Mouse (Mus musculus): ENCODE data around the gene Gm10518. TPM values are rescaled to one million over a fixed set of nuclear protein-coding genes. Genes with fewer than 3 reads are reported as not detected.

The Gm10518 gene
- polyA plus RNA-seq, 1 experiment from 2014 or later: 0.41 TPM

DNA sequence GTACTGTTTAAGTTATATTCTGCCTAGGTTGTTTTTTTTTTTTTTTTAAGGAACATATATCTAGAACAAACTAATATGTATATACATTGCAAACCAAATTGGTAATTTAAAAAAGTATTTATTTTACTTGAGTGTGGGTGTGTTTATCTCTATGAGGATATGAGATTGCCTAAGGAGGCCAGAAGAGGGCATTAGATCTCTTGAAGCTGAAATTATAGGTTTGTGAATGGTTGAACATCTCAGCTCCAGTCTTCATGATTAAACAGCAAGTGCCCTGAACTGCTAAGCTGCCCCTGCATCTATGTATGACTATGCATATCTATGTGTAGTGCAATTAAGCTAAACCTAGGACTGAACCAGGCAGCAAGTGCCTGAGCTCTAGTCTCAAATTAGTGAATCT, 4.4 kb upstream of the Gm10518 start:
- Histone ChIP-seq H3K4me2 (replicated peaks; ENCODE audit: low read depth, low read length) (no peak overlapping the region), H3K27me3 (ENCODE audit: control insufficient read depth, insufficient read depth, low read length) (no peaks in the 10 kb centered on the region), H3K9me3 (ENCODE audit: control insufficient read depth, low read depth, low read length) (no peaks in the 10 kb centered on the region), H3K27ac (ENCODE audit: low read length) (no peak overlapping the region), H3K9ac (replicated peaks; ENCODE audit: low read depth, low read length) (no peak overlapping the region), H3K4me3 (ENCODE audit: low read depth, low read length) (no peak overlapping the region), H3K4me1 (ENCODE audit: control insufficient read depth, insufficient read depth, low read length) (peaks cover 9% of the 10 kb centered on the region; the same call in 1 of the 2 replicates), H3K36me3 (ENCODE audit: control insufficient read depth, insufficient read depth, low read length) (peaks cover 47% of the 10 kb centered on the region)
- ATAC-seq (ENCODE audit: insufficient number of reproducible peaks, insufficient read depth, low FRiP score, low read depth): no peak

DNA sequence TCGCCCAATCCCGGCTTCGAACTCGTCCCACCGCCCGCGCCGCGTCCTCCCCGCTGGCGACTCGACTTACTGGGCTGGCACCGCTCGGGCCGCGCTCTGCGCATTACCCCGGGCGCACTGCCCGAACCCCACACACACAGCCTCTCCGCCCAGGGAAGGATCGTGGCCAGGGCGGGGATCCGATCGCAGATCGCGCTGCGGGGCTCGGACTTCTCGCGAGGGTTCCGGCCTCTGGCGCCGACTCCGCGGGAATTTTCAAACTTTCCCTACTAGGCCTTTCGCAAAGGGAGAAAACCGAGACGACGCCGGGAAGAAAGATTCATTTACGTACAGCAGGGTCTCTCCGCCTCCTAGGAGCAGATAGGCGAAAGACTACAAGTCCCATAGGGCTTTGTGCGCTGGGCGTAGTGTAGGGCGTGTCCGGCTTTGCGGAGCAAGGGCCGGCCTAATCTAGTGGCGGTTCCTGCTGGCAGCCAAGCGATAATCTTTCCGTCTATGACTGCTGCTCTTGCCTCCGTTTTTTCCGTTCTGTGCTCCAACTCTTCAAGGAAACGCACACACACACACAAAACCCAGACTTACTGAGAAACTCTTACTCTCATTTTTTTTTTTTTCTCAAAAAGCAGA, 450 bp downstream of the Gm10518 start, which contains the start of gene Ahctf1:
Gene Ahctf1, minus strand, starts transcription at position 168 of the 627 bp plus-strand sequence.
- H3K36me3 ChIP-seq (ENCODE audit: control insufficient read depth, insufficient read depth, low read length): 0 out of 2 replicates have a peak, but pooled peaks cover 7% of the 10 kb centered on the region
- H3K4me3 ChIP-seq (ENCODE audit: low read depth, low read length): peak within 1 kb of the TSS; percentile 95
- no peaks in the 10 kb centered on the region for H3K27me3 ChIP-seq (ENCODE audit: control insufficient read depth, insufficient read depth, low read length)
- H3K27ac ChIP-seq (ENCODE audit: low read length): peak within 1 kb of the TSS; percentile 99
- no peaks in the 10 kb centered on the region for H3K9me3 ChIP-seq (ENCODE audit: control insufficient read depth, low read depth, low read length)
- under 1% methylated on average over 56 of the region's 56 CpGs for WGBS
- H3K4me1 ChIP-seq (ENCODE audit: control insufficient read depth, insufficient read depth, low read length): peaks cover 12% of the 10 kb centered on the region; the same call in 1 of the 2 replicates
- peak within 1 kb of the TSS; percentile 70 for H3K4me2 ChIP-seq (replicated peaks; ENCODE audit: low read depth, low read length)
- ATAC-seq (ENCODE audit: insufficient number of reproducible peaks, insufficient read depth, low FRiP score, low read depth): peak; percentile 98
- peak within 1 kb of the TSS; percentile 98 for H3K9ac ChIP-seq (replicated peaks; ENCODE audit: low read depth, low read length)

DNA sequence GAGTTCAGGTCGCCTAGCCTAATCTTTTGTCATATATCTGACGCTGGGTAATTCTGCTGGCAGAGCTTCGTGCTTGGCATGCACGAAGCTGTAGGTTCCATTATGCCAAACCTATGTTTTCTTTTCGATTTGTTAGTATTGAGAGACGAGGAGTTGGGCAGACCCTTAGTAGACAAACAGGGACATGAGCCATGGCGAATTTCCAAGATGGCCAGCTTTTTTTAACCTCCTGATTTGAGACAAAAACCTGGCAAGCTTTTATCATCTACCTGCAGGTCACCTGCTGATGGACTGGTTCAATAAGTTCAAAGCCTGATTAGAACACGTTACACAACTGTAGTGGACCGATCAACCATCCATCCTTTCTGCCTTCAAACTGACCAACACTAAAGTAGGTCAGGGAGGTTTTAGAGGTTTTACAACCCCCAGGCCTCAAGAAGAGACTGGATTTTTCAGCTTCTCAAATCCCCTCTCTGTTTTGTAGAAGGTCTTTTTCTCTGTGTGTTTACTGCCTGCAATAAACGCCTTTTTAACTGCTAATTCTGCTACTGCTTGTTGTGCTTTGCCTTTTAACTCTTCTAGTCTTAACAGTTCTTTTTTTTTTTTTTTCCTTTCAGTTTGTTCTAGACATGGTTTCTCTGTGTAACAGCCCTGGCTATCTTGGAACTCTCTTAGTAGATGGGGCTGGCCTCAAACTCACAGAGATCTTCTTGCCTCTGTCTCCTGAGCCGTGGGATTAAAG, 1.1 kb downstream of the Gm10518 start:
- Histone ChIP-seq H3K36me3 (ENCODE audit: control insufficient read depth, insufficient read depth, low read length) (0 out of 2 replicates have a peak, but pooled peaks cover 2% of the 10 kb centered on the region), H3K4me3 (ENCODE audit: low read depth, low read length) (peak overlapping the region; percentile 95), H3K9me3 (ENCODE audit: control insufficient read depth, low read depth, low read length) (no peaks in the 10 kb centered on the region), H3K27ac (ENCODE audit: low read length) (peak overlapping the region; percentile 99; the same call in 1 of the 2 replicates), H3K9ac (replicated peaks; ENCODE audit: low read depth, low read length) (no peak overlapping the region), H3K4me1 (ENCODE audit: control insufficient read depth, insufficient read depth, low read length) (peaks cover 12% of the 10 kb centered on the region; the same call in 1 of the 2 replicates), H3K4me2 (replicated peaks; ENCODE audit: low read depth, low read length) (peak overlapping the region; percentile 42), H3K27me3 (ENCODE audit: control insufficient read depth, insufficient read depth, low read length) (no peaks in the 10 kb centered on the region)
- ATAC-seq (ENCODE audit: insufficient number of reproducible peaks, insufficient read depth, low FRiP score, low read depth): no peak
- 38% methylated on average over 11 of the region's 11 CpGs for WGBS

DNA sequence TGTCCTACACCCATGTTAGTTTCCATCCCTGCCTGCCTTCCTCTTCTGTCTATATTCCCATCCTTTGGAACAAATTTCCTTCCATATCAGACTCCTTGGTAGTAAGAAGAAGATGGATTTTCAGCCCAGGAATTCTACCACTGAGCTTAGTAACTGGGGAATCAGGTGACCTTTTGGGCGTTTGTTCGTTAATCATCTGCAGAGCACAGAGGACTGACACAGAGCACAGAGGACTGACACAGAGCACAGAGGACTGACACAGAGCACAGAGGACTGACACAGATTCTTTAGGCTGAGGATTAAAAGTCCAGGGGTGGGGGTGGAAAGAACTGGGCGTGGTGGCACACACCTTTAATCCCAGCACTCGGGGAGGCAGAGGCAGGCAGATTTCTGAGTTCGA, 2.6 kb downstream of the Gm10518 start:
- Histone ChIP-seq H3K4me1 (ENCODE audit: control insufficient read depth, insufficient read depth, low read length) (peaks cover 12% of the 10 kb centered on the region; the same call in 1 of the 2 replicates), H3K27ac (ENCODE audit: low read length) (no peak overlapping the region), H3K4me2 (replicated peaks; ENCODE audit: low read depth, low read length) (no peak overlapping the region), H3K27me3 (ENCODE audit: control insufficient read depth, insufficient read depth, low read length) (no peaks in the 10 kb centered on the region), H3K9ac (replicated peaks; ENCODE audit: low read depth, low read length) (no peak overlapping the region), H3K36me3 (ENCODE audit: control insufficient read depth, insufficient read depth, low read length) (no peaks in the 10 kb centered on the region), H3K4me3 (ENCODE audit: low read depth, low read length) (no peak overlapping the region), H3K9me3 (ENCODE audit: control insufficient read depth, low read depth, low read length) (no peaks in the 10 kb centered on the region)
- WGBS: 78% methylated on average over 5 of the region's 5 CpGs
- no peak for ATAC-seq (ENCODE audit: insufficient number of reproducible peaks, insufficient read depth, low FRiP score, low read depth)

DNA sequence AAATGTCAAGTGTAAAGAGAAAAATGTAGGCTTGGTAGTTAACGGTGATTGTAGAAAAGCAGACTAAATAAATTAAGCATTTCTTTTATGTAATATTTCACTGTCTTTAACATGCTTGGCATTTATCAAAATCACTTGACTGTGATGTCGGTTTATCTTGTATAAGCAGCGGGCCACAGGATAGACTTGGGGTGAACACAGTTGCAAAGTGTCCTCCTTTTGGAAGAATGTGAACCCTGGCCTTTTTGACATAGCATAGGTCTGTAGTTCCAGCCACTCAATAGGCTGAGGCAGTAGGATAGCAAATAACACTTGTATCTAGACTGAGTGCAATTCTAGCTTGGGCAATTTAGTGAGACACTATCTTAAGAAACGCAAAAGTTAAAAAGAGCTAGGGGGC, 4.3 kb downstream of the Gm10518 start:
- Histone ChIP-seq H3K9ac (replicated peaks; ENCODE audit: low read depth, low read length) (no peak overlapping the region), H3K36me3 (ENCODE audit: control insufficient read depth, insufficient read depth, low read length) (no peaks in the 10 kb centered on the region), H3K9me3 (ENCODE audit: control insufficient read depth, low read depth, low read length) (no peaks in the 10 kb centered on the region), H3K4me1 (ENCODE audit: control insufficient read depth, insufficient read depth, low read length) (0 out of 2 replicates have a peak, but pooled peaks cover 3% of the 10 kb centered on the region), H3K27ac (ENCODE audit: low read length) (no peak overlapping the region), H3K4me2 (replicated peaks; ENCODE audit: low read depth, low read length) (no peak overlapping the region), H3K4me3 (ENCODE audit: low read depth, low read length) (no peak overlapping the region), H3K27me3 (ENCODE audit: control insufficient read depth, insufficient read depth, low read length) (no peaks in the 10 kb centered on the region)
- ATAC-seq (ENCODE audit: insufficient number of reproducible peaks, insufficient read depth, low FRiP score, low read depth): no peak
- WGBS: 65% methylated on average over 4 of the region's 4 CpGs

DNA sequence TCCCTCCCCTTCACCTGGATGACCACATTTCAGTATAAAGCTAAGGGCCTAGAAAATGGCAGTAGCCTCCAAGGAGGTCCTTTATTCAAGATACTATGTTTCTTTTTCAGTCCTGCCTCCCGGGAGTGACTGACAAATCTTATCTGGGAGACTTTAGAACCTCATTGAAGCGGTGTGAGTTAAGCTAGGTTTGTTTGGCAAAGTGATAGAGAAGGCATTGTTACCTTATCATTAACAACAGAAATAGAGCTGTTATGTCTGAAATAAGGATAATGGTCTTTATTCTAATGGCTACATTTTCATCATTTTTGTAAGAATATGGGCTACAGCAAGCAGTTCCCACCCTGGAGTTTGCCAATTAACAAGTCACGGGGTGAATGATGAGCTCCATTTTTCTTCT, 5.1 kb downstream of the Gm10518 start:
- H3K9ac ChIP-seq (replicated peaks; ENCODE audit: low read depth, low read length): no peak overlapping the region
- 52% methylated on average over 3 of the region's 3 CpGs for WGBS
- no peaks in the 10 kb centered on the region for H3K9me3 ChIP-seq (ENCODE audit: control insufficient read depth, low read depth, low read length)
- no peak overlapping the region for H3K4me3 ChIP-seq (ENCODE audit: low read depth, low read length)
- no peak overlapping the region for H3K27ac ChIP-seq (ENCODE audit: low read length)
- H3K36me3 ChIP-seq (ENCODE audit: control insufficient read depth, insufficient read depth, low read length): no peaks in the 10 kb centered on the region
- H3K4me1 ChIP-seq (ENCODE audit: control insufficient read depth, insufficient read depth, low read length): 0 out of 2 replicates have a peak, but pooled peaks cover 3% of the 10 kb centered on the region
- H3K27me3 ChIP-seq (ENCODE audit: control insufficient read depth, insufficient read depth, low read length): no peaks in the 10 kb centered on the region
- H3K4me2 ChIP-seq (replicated peaks; ENCODE audit: low read depth, low read length): no peak overlapping the region
- ATAC-seq (ENCODE audit: insufficient number of reproducible peaks, insufficient read depth, low FRiP score, low read depth): no peak

DNA sequence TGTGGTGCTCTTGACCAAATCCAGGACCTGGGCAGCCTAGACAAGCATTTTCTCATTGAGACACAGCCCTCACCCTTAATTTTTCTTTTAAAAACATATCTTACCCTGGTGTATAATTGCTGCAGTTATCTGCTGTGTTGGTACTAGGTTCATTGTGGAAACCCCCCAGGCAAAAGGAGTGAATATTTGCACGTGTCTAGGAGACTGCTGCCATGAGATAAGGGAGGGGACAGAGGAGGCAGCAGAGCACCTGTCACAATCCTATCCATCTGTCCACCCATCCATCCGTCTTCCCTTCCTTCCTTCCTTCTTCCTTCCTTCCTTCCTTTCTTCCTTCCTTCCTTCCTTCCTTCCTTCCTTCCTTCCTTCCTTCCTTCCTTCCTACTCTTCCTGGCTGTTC, 10.2 kb downstream of the Gm10518 start:
- Histone ChIP-seq H3K36me3 (ENCODE audit: control insufficient read depth, insufficient read depth, low read length) (no peaks in the 10 kb centered on the region), H3K9me3 (ENCODE audit: control insufficient read depth, low read depth, low read length) (no peaks in the 10 kb centered on the region), H3K4me1 (ENCODE audit: control insufficient read depth, insufficient read depth, low read length) (no peaks in the 10 kb centered on the region), H3K4me3 (ENCODE audit: low read depth, low read length) (no peak overlapping the region), H3K27ac (ENCODE audit: low read length) (no peak overlapping the region), H3K4me2 (replicated peaks; ENCODE audit: low read depth, low read length) (no peak overlapping the region), H3K27me3 (ENCODE audit: control insufficient read depth, insufficient read depth, low read length) (no peaks in the 10 kb centered on the region), H3K9ac (replicated peaks; ENCODE audit: low read depth, low read length) (no peak overlapping the region)
- no peak for ATAC-seq (ENCODE audit: insufficient number of reproducible peaks, insufficient read depth, low FRiP score, low read depth)
- WGBS: 57% methylated on average over 2 of the region's 2 CpGs

DNA sequence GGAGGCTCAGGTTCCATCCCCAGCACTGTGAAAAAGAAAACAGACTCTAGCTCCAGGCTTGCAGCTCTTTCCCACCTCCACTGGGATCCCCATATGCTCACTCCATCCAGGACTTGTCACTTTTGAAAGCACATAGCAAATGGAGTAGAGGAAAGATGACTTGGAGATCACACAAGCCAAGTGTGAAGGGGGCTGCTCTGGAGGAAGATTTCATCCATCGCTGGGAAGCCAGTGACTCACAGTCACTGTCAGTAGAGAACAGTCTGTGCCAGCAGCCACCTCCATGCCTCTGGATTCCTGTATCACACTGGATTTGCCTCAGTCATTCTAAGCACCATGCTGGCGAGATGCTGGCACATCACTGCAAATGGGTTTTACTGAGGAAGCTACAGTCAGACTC, 11.4 kb downstream of the Gm10518 start:
- ATAC-seq (ENCODE audit: insufficient number of reproducible peaks, insufficient read depth, low FRiP score, low read depth): no peak
- Histone ChIP-seq H3K4me1 (ENCODE audit: control insufficient read depth, insufficient read depth, low read length) (no peaks in the 10 kb centered on the region), H3K27me3 (ENCODE audit: control insufficient read depth, insufficient read depth, low read length) (no peaks in the 10 kb centered on the region), H3K9me3 (ENCODE audit: control insufficient read depth, low read depth, low read length) (no peaks in the 10 kb centered on the region), H3K4me3 (ENCODE audit: low read depth, low read length) (no peak overlapping the region), H3K27ac (ENCODE audit: low read length) (no peak overlapping the region), H3K36me3 (ENCODE audit: control insufficient read depth, insufficient read depth, low read length) (no peaks in the 10 kb centered on the region), H3K9ac (replicated peaks; ENCODE audit: low read depth, low read length) (no peak overlapping the region), H3K4me2 (replicated peaks; ENCODE audit: low read depth, low read length) (no peak overlapping the region)
- WGBS: 86% methylated on average over 2 of the region's 2 CpGs

Measured in stomach, embryonic 14.5 days (tissue).